Comparison of ENCODE assay signal across 8 mouse cellular contexts in the genomic region with DNA sequence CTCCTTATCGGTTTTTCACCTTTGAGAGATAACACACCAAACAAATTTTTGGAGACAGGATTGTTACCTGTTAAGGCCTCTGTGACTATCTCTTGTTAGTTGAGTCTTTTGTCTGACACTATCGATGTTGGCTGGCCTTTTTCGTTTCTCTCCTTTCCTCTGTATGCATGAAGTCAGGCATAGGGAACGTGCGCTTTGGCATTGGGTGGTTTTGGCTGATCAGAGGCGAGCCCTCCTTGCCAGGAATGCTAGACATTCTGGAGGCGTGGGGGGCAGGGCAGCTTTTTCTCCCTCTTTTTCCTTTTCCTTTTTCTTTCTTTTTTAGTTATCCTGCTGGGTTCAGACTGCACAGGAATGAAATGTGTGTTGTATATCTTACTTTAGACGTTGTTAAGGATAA. TPM values are rescaled to one million over a fixed set of nuclear protein-coding genes. Genes with fewer than 3 reads are reported as not detected.
DNase-seq lines count a peak whose midpoint lies in the region; ATAC-seq and TF ChIP-seq lines count a peak whose summit lies in the region.

No protein-coding gene starts in this region.

- H3K4me1 ChIP-seq in megakaryocyte, embryonic 14.5 days, result peaks cover 51% of the 10 kb centered on the region; the same call in 1 of the 2 replicates
- peaks cover 16% of the 10 kb centered on the region for H3K4me1 ChIP-seq in heart, embryonic 15.5 days (replicated peaks)
- H3K4me1 ChIP-seq in thymus, adult 2 months (replicated peaks; ENCODE audit: control insufficient read depth, insufficient read depth, low read length), result 0 out of 2 replicates have a peak, but pooled peaks cover 2% of the 10 kb centered on the region

- peak overlapping the region; percentile 59 for H3K4me2 ChIP-seq in heart, embryonic 15.5 days

- no peak for ATAC-seq in megakaryocyte, adult 5-6 weeks (ENCODE audit: poor library complexity, severe bottlenecking)
- no peak for ATAC-seq in heart, embryonic 15.5 days (replicated peaks; ENCODE audit: insufficient number of reproducible peaks, insufficient read depth, low FRiP score, low read depth)
- ATAC-seq in cerebellum, adult (ENCODE audit: insufficient number of reproducible peaks, low FRiP score, low TSS enrichment), result no peak

- no peaks in the 10 kb centered on the region for H3K9me3 ChIP-seq in megakaryocyte, embryonic 14.5 days
- H3K9me3 ChIP-seq in heart, embryonic 15.5 days (replicated peaks), result no peaks in the 10 kb centered on the region

- peak overlapping the region; percentile 71 for H3K27ac ChIP-seq in heart, embryonic 15.5 days
- H3K27ac ChIP-seq in thymus, adult 2 months (ENCODE audit: control insufficient read depth, insufficient read depth, low read length), result no peak overlapping the region

- H3K36me3 ChIP-seq in megakaryocyte, embryonic 14.5 days (replicated peaks; ENCODE audit: low read length), result peaks cover 4% of the 10 kb centered on the region
- H3K36me3 ChIP-seq in heart, embryonic 15.5 days, result no peaks in the 10 kb centered on the region
- H3K36me3 ChIP-seq in thymus, adult 2 months (ENCODE audit: control insufficient read depth, insufficient read depth, low read length), result no peaks in the 10 kb centered on the region

- no peaks in the 10 kb centered on the region for H3K27me3 ChIP-seq in megakaryocyte, embryonic 14.5 days (replicated peaks)
- no peaks in the 10 kb centered on the region for H3K27me3 ChIP-seq in heart, embryonic 15.5 days
- H3K27me3 ChIP-seq in thymus, adult 2 months (ENCODE audit: control insufficient read depth, insufficient read depth, low read length), result no peaks in the 10 kb centered on the region

- no peak for TF ChIP-seq CTCF in thymus, adult 2 months (IDR thresholded peaks at IDR 0.05; ENCODE audit: borderline replicate concordance, control insufficient read depth, extremely low read depth, insufficient read depth, low read length, poor library complexity)

- H3K9ac ChIP-seq in heart, embryonic 15.5 days, result peak overlapping the region; percentile 67

- TF ChIP-seq POLR2A in thymus, adult 2 months (IDR thresholded peaks at IDR 0.05; ENCODE audit: control insufficient read depth, extremely low read depth, insufficient read depth, low read length, poor library complexity), result no peak

- peak; percentile 58 for DNase-seq in embryo, embryonic 9.5 days (ENCODE audit: extremely low spot score)
- DNase-seq in kidney, postnatal 14 days, result peak; percentile 65
- peak; percentile 54 to 56 for DNase-seq in lung, postnatal 4 days
- no peak for DNase-seq in thymus, adult 2 months

- 3% methylated on average over 8 of the region's 8 CpGs for WGBS in heart, embryonic 15.5 days
- 81% methylated on average over 8 of the region's 8 CpGs for WGBS in thymus, adult 2 months

- peak overlapping the region; percentile 93 for H3K4me3 ChIP-seq in megakaryocyte, embryonic 14.5 days (replicated peaks)
- peak overlapping the region; percentile 64 for H3K4me3 ChIP-seq in heart, embryonic 15.5 days
- no peak overlapping the region for H3K4me3 ChIP-seq in thymus, adult 2 months (ENCODE audit: control insufficient read depth, insufficient read depth, low read length)

RNA-seq across cellular contexts. Expression of a gene that starts 16.3 kb away (rescaled TPM):
- polyA plus RNA-seq in megakaryocyte, embryonic 14.5 days (2012; ENCODE audit: insufficient read depth, low replicate concordance), result 2.1 TPM in 1 of 2 replicates, not detected in the other
- total RNA-seq in megakaryocyte, adult 5-6 weeks (2015), result 3.4 and 3.5 TPM in 2 replicates
- 4.5 and 5.2 TPM in 2 replicates for total RNA-seq in megakaryocyte, adult 5-6 weeks (2017)
- polyA plus RNA-seq in heart, embryonic 15.5 days (2015; fragmentation: Nextera tagmentation; extraction: Ambion mirVana), result 45.3 and 48.1 TPM in 2 replicates
- polyA plus RNA-seq in thymus, adult 2 months (2012; rRNA removed), result 3.8 and 6.3 TPM in 2 replicates
